Mouse (Mus musculus) embryo, embryonic 10 days (tissue): ENCODE data around the gene Skint9.
"Not testable (repeated sequence)": the region's sequence is repeated elsewhere in the genome, so short reads cannot be mapped to it uniquely, and the experiment has no call there.

ENCODE experiments used
- DNase-seq: peaks from one replicate; pipeline ENCODE4 v3.0.0-alpha.2; 2015; ENCODE audit warnings: low spot score

Skint9 gene

GRCm38 (mm10) chr4:112433885-112434284 is at the start of gene Skint9:
Skint9 (minus strand) TSS chr4:112433985.
- DNase-seq: no peak

GRCm38 (mm10) chr4:112432685-112433084 is 1.1 kb downstream of the Skint9 start:
- DNase-seq: no peak

GRCm38 (mm10) chr4:112432223-112432622 is 1.6 kb downstream of the Skint9 start:
- no peak for DNase-seq

GRCm38 (mm10) chr4:112349111-112349510 is 84.7 kb downstream of the Skint9 start:
- DNase-seq: not testable (repeated sequence)
